Mouse (Mus musculus) CH12.LX (cell line): ENCODE measurements around the gene Gm16181.

Source experiments
- CTCF ChIP-seq, 2 experiments: IDR thresholded peaks in 1 of 2; conservative IDR thresholded peaks in 1 of 2; 2 replicates each; pipeline ENCODE4 v1.5.1; 2011 to 2012; ENCODE audit warnings: low read depth in 2 of 2, low read length in 2 of 2, improper control_type of control experiment in 1 of 2, inconsistent platforms in 1 of 2, mild to moderate bottlenecking in 1 of 2, moderate library complexity in 1 of 2
- E2F4 ChIP-seq: IDR thresholded peaks from 2 replicates; pipeline ENCODE4 v1.6.1; 2011; ENCODE audit warnings: low read depth, low read length, improper control_type of control experiment; ENCODE audit not compliant: insufficient replicate concordance
- EP300 ChIP-seq: IDR thresholded peaks from 2 replicates; pipeline ENCODE4 v1.6.1; 2011; ENCODE audit warnings: low read length, improper control_type of control experiment
- ETS1 ChIP-seq: conservative IDR thresholded peaks from 2 replicates; pipeline ENCODE4 v1.6.1; 2012; ENCODE audit warnings: low read depth, mild to moderate bottlenecking, inconsistent platforms, low read length, improper control_type of control experiment, moderate library complexity
- GABPA ChIP-seq: IDR thresholded peaks from 2 replicates; pipeline ENCODE4 v1.6.1; 2012; ENCODE audit warnings: low read depth, low read length, improper control_type of control experiment, inconsistent platforms; ENCODE audit not compliant: insufficient replicate concordance
- HCFC1 ChIP-seq: IDR thresholded peaks from 2 replicates; pipeline ENCODE4 v1.6.1; 2012; ENCODE audit warnings: low read depth, mild to moderate bottlenecking, inconsistent platforms, low read length, improper control_type of control experiment
- MAFK ChIP-seq: IDR thresholded peaks from 2 replicates; pipeline ENCODE4 v1.6.1; 2011; ENCODE audit warnings: low read length, improper control_type of control experiment; ENCODE audit not compliant: insufficient replicate concordance
- POLR2A ChIP-seq: IDR thresholded peaks from 2 replicates; pipeline ENCODE4 v1.6.1; 2011; ENCODE audit warnings: low read depth, mild to moderate bottlenecking, improper control_type of control experiment, low read length
- TCF12 ChIP-seq: IDR thresholded peaks from 2 replicates; pipeline ENCODE4 v1.6.1; 2014; ENCODE audit warnings: low read depth, mild to moderate bottlenecking, inconsistent platforms, low read length, improper control_type of control experiment
- ZKSCAN1 ChIP-seq: IDR thresholded peaks from 2 replicates; pipeline ENCODE4 v1.6.1; 2012; ENCODE audit warnings: low read depth, inconsistent platforms, low read length, improper control_type of control experiment, borderline replicate concordance
- ZNF384 ChIP-seq: IDR thresholded peaks from 2 replicates; pipeline ENCODE4 v1.6.1; 2012; ENCODE audit warnings: low read depth, low read length, improper control_type of control experiment, inconsistent platforms

- no peak for TF ChIP-seq ZKSCAN1
- no peak; the same call in 1 of the 2 replicates for TF ChIP-seq POLR2A
- no peak for TF ChIP-seq TCF12
- TF ChIP-seq GABPA, result no peak
- TF ChIP-seq ETS1, result peak; percentile 38; the same call in 1 of the 2 replicates
- no peak for TF ChIP-seq ZNF384
- no peak; the same call in 1 of the 2 replicates for TF ChIP-seq EP300
- no peak for TF ChIP-seq E2F4
- TF ChIP-seq MAFK, result no peak
- no peak for TF ChIP-seq CTCF (conservative IDR thresholded peaks at IDR 0.05 in 1 of 2, IDR thresholded peaks at IDR 0.05 in 1 of 2; ENCODE audit: low read depth in 2 of 2, low read length in 2 of 2)
- no peak; the same call in 1 of the 2 replicates for TF ChIP-seq HCFC1
Observed at GRCm38 (mm10) chr17:35204494-35205379, 15.9 kb upstream of the Gm16181 start, which contains the start of gene Lta.
